Mouse (Mus musculus) gastrocnemius, postnatal 36 days (tissue): ENCODE results near the gene Olfr1426. TPM values are rescaled to one million over a fixed set of nuclear protein-coding genes. Genes with fewer than 3 reads are reported as not detected.
"Not testable (repeated sequence)": the region's sequence is repeated elsewhere in the genome, so short reads cannot be mapped to it uniquely, and the experiment has no call there.

ENCODE experiments used
- DNase-seq, 2 experiments: peaks; one replicate each; pipeline ENCODE4 v3.0.0; 2022
- intact Hi-C: fragments of 180-260 bp; cut with DNase I; formaldehyde crosslinking; loops from one replicate; pipeline ENCODE4 v1.15.1; 2025
- long read RNA-seq, 2 experiments: library from polyadenylated mRNA; stranded (forward); transcript quantifications; one replicate each; pipeline ENCODE4 v2.0.0; 2021
- total RNA-seq, 2 experiments: library from RNA; stranded (reverse); gene quantifications; 2 replicates each; pipeline ENCODE4 v1.2.3; 2021

The Olfr1426 gene
- not detected for total RNA-seq
- long read RNA-seq, experiment 1: 0 reads
- long read RNA-seq, experiment 2: 0 reads

GRCm38 (mm10) chr19:12091913-12092312 is at the start of gene Olfr1426:
Gene Olfr1426, minus strand, starts transcription at chr19:12092013.
- intact Hi-C loops: no loop called here
- no peak for DNase-seq

DNA sequence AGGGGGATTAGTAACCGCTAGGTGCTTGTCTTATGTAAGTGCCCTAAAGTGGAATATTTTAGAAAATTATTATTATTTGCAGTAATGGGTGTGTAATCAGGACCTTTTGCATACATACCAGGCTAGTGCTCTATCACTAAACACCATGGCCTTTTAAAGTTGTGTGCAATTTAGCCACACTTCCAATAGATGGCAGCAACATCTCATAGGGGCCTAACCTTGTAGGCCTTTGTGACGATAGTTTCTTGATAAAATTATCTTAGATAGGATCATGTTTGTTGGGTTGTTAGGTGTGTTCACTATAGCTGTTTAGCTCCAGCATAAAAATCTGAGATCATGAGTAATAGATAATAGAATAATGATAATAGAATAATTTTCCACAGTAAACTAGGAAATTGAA is 42.5 kb upstream of the Olfr1426 start:
- intact Hi-C loops: loop anchor here (10.0 kb wide), 1 partner anchor 301 kb away; no protein-coding TSS in a partner anchor

DNA sequence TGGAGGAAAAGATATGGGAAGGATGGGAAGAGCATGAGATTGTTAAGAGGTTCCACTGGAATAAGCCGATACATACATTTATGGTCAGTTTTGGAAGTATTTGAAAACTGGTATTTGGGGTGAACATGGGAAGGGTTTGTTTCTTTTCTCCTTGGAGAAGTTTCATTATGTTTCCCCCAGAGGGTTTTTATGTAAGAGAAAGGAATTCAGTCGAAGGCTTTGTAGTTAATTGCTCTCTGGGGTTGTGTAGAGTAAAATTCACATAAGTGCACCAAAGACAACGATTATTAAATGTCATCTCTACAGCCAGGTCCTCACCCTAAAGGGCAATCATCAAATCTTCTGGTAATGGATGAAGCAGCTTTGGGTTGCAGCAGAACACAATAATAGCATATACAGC is 31.3 kb upstream of the Olfr1426 start, which contains the start of gene Olfr76:
Gene Olfr76, minus strand, starts transcription at position 101 of the 400 bp plus-strand sequence.
- DNase-seq: no peak
- intact Hi-C loops: no loop called here

More for the DNA sequence above, 42.5 kb upstream of the Olfr1426 start:
- DNase-seq: no peak

GRCm38 (mm10) chr19:12116464-12116863 is 24.7 kb upstream of the Olfr1426 start:
- DNase-seq: no peak
- intact Hi-C loops: no loop called here

DNA sequence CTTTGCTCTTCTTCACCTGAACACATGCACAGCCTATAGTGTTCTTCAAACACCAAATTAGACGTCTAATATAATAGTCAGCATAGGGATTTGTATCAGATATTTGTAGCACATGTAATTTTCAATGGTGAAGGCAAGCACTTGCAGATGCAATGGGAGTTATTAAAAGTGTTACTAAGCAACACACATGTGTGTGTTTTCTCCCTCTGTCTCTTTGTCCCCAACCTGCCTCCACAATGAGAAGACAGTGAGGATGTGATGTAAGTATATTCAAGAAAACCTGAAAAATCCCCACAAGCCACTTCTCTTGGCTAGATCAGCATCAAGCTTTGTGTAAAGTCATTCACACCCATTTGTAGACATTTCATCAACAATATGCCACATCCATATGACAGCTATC is 24.0 kb upstream of the Olfr1426 start, which contains the start of gene Olfr1428:
Gene Olfr1428, minus strand, starts transcription at position 101 of the 400 bp plus-strand sequence.
- intact Hi-C loops: no loop called here
- DNase-seq: no peak

DNA sequence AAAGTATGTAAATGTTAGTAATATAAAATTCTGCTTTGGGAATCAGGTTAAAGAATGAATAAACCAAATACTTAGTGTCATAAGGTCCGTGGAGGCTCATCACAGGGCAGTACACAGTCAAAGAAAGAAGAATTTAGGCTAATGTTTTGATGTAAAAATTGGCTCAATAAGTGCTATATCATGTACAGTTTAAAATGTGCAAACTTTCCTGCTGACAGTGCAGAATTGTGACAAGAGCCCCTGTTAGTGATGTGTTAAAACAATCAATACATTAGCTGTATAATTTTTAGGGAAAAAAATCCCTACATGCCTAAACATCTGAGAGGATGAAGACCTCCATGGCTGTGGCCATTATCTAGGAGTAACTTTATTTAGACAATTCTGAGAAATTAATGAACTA is 22.0 kb upstream of the Olfr1426 start:
- intact Hi-C loops: no loop called here
- no peak for DNase-seq

GRCm38 (mm10) chr19:12104541-12104940 is 12.7 kb upstream of the Olfr1426 start:
- intact Hi-C loops: no loop called here
- DNase-seq: no peak

- intact Hi-C loops: no loop called here
Observed at GRCm38 (mm10) chr19:12103234-12103633, 11.4 kb upstream of the Olfr1426 start, which contains the start of gene Olfr1427. Gene Olfr1427, minus strand, starts transcription at chr19:12103334.

DNA sequence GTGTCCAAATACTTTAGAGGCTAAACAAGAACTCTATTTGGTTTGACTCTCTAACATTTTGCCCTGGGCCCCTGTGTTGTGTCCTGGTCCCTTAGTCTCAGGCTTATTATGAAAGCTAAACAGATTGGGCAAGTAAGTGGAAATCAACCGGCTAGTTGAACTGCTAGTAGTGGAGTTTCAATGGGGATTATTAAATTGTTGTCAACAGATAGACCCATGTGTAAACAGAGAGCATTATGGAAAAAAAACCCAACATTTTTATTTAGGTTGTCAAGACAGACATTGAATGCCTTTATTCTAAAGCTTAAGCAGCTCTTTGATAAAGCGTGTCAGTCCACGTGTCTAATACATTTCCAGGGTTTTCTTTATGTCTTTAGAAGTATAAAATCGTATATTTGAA is 14.2 kb downstream of the Olfr1426 start, which contains the start of gene Olfr1425:
Gene Olfr1425, minus strand, starts transcription at position 101 of the 400 bp plus-strand sequence.
- intact Hi-C loops, DNase-seq: not testable (repeated sequence)

More at GRCm38 (mm10) chr19:12103234-12103633, 11.4 kb upstream of the Olfr1426 start, which contains the start of gene Olfr1427:
- DNase-seq: no peak

DNA sequence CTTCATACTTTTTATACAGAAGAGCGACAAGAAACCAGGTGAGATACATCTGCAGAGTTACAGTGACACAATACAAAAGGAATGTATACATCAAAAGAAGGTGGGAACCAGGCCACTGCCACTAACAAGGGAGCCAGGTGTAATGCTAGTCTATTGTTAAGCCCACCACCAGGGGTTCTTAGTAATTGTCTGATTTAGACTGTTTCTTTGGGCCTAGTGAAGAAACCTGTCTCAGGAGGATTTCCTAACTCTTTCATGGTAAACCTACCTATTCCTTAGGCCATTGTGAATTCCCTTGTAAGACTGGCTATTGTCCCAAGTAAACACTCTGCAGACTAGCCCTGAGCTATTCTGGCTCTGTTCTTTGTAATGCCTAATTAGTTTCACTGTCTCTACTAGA is 22.3 kb downstream of the Olfr1426 start:
- intact Hi-C loops, DNase-seq: not testable (repeated sequence)

- DNase-seq, intact Hi-C loops: not testable (repeated sequence)
Observed at GRCm38 (mm10) chr19:12067806-12068205, 24.0 kb downstream of the Olfr1426 start.

- intact Hi-C loops, DNase-seq: not testable (repeated sequence)
Observed at GRCm38 (mm10) chr19:12062582-12062981, 29.2 kb downstream of the Olfr1426 start, which contains the start of gene Olfr1424. Gene Olfr1424, minus strand, starts transcription at chr19:12062682.

DNA sequence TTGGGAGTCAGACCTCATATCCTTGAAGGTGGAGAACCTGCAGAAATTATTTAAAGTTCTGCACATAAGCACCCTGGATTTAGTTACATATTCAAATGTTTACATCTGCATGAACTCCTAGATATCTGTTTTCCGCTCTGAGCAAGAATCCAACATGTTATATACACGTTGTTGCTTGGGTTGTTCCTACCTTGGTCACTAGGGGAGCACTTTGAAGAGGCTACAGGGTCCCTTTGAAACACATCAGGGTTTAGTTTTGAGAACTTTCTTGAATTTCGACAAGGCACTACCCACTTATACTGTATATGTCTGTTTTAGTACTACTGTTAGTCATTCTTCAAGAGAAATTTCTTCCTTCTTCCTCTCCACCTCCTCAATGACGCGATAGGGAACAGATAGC is 48.6 kb downstream of the Olfr1426 start:
- DNase-seq: no peak
- intact Hi-C loops: no loop called here

- intact Hi-C loops: no loop called here
- DNase-seq: no peak
Observed at GRCm38 (mm10) chr19:12041217-12041616, 50.6 kb downstream of the Olfr1426 start, which contains the start of gene Olfr1423. Gene Olfr1423, minus strand, starts transcription at chr19:12041317.

DNA sequence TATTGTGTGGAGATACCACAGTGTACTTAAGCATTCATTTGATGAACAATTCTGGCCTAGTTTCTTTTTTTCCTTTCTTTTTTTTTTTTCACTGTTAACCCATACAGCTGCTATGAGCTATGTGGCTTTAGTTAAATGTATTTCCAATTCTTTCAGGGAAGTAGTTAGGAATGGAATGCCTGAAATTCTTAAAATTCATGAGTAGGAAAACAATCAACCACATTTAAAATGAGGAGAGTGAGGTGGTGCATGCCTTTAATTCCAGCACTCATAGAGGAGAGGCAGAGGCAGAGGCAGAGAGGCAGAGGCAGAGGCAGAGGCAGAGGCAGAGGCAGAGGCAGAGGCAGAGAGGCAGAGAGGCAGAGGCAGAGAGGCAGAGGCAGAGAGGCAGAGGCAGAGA is 54.1 kb downstream of the Olfr1426 start:
- no peak for DNase-seq
- intact Hi-C loops: no loop called here

Other genes starting within 250 kb of the Olfr1426 start
- gene Olfr1418, start 230.9 kb downstream of the Olfr1426 start, total RNA-seq: not detected
- gene Olfr1419, start 216.9 kb downstream of the Olfr1426 start, total RNA-seq: not detected
- gene Olfr1420, start 205.4 kb downstream of the Olfr1426 start, total RNA-seq: not detected
- gene Patl1, start 179.6 kb downstream of the Olfr1426 start, total RNA-seq: 10 to 100 TPM; 19.2 to 23.8 TPM
- gene Osbp, start 126.1 kb downstream of the Olfr1426 start, total RNA-seq: 10 to 100 TPM; 57.0 to 60.8 TPM
- gene Olfr1423, start 50.7 kb downstream of the Olfr1426 start, total RNA-seq: not detected
- gene Olfr1424, start 29.3 kb downstream of the Olfr1426 start, total RNA-seq: not detected
- not detected for gene Olfr1425, start 14.3 kb downstream of the Olfr1426 start, total RNA-seq
- not detected for gene Olfr1427, start 11.3 kb upstream of the Olfr1426 start, total RNA-seq
- not detected for gene Olfr1428, start 23.9 kb upstream of the Olfr1426 start, total RNA-seq
- not detected for gene Olfr76, start 31.2 kb upstream of the Olfr1426 start, total RNA-seq
- not detected for gene Olfr1555-ps1, start 78.1 kb upstream of the Olfr1426 start, total RNA-seq
- not detected for gene Olfr1431, start 108.6 kb upstream of the Olfr1426 start, total RNA-seq
- gene Olfr1432, start 140.6 kb upstream of the Olfr1426 start, total RNA-seq: not detected
- gene Olfr262, start 149.6 kb upstream of the Olfr1426 start, total RNA-seq: not detected
- not detected for gene Olfr235, start 169.0 kb upstream of the Olfr1426 start, total RNA-seq
- not detected for gene Olfr1434, start 187.8 kb upstream of the Olfr1426 start, total RNA-seq
- not detected for gene Olfr1436, start 207.1 kb upstream of the Olfr1426 start, total RNA-seq
- not detected for gene Olfr1437, start 233.1 kb upstream of the Olfr1426 start, total RNA-seq
- not detected for gene Olfr1438-ps1, start 243.9 kb upstream of the Olfr1426 start, total RNA-seq